Mouse (Mus musculus): ENCODE measurements around the gene Edaradd.

Gene Edaradd

GRCm38 (mm10) chr13:12460881-12461729, 59.1 kb downstream of the Edaradd start:
- peak; percentile 96 to 98 for DNase-seq

GRCm38 (mm10) chr13:12460443-12460842, 59.8 kb downstream of the Edaradd start:
- peak; percentile 72 to 73 for DNase-seq

GRCm38 (mm10) chr13:12456711-12457110, 63.5 kb downstream of the Edaradd start:
- DNase-seq, result peak; percentile 65 to 86

DNA sequence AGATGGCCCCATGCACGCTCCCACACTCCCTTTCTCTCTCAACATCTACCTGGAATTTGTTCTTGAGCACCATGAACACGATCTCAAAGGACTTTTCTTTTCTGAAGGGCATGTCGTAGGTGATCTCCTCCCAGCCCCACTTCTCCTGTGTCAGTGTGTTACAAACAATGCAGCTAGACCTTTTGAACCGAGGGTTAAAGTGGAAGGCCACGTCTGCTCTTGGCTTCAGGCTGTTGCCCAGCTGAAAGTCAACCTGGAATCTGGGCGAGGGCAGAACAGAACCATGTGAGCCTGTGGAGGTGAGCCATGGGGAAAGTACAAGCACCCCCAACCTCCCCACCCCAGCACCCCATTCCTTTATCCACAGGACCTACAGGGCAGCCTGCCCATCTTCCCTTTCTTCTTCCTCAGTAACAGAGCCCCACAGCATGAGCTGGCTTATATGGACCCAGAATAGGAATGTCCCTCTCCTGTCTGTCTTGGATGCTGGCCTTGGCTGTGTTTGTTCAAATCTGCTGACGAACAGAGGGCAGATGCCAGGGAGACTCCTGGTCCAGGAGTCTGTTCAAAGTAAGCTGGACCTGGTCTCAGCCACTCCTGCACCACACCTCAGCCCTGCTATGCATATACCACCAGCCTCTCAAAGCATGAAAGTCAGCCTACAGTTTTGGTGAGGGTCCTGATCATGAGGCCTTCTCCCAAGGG, 65.4 kb downstream of the Edaradd start:
- no peak for DNase-seq

DNA sequence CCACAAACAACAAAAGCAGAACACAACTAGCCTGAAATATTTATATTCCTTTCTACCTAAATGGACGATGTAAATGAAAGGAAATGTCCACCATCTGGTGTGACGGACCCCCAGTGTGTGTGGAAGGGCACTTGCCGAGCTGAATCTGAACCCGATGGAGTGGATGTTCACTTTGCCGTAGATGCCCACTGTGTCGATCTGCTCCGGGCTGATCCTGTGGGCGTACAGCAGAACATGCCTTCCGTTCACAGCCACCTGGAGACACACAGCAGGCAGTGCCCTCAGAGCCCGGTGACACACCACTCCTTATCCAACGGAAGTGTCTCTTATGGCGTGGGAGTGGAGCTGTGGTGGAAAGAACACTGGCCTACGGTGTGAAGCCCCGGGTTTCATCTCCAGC, 67.1 kb downstream of the Edaradd start:
- DNase-seq, result no peak

DNA sequence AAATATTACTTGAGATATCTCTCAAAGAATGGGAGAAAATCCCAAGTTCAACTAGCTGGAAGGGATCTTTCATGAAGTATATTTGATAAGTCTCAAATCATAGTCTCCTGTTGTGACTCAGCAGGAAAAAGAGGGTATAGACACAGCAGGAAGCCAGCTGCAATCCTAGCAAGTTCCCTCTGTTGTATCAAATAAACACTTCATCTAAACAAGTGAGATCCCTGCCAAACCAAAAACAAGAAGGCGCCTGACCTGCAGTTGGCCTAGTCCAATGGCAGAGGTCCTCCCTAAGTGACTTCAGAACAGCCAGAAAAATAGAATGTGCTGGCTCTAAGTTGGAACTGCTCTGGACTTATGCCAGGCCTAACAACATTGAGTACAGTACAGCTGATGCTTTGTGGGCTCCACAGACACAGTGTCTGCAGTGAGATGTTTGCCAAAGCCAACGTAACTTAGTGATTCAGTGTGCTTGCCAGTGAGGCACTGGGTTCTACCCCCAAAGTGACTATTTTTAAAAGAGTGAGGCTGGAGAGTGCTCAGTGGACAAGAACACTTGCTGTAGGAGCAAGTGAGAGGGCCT, 78.1 kb downstream of the Edaradd start:
- DNase-seq, result peak; percentile 43 to 45

- DNase-seq, result no peak
Observed at GRCm38 (mm10) chr13:12440813-12441212, 79.4 kb downstream of the Edaradd start.

GRCm38 (mm10) chr13:12439586-12439985, 80.7 kb downstream of the Edaradd start:
- DNase-seq, result no peak

- peak in 1 of 2 experiments; percentile 46 for DNase-seq
Observed at GRCm38 (mm10) chr13:12433843-12434242, 86.4 kb downstream of the Edaradd start.

DNA sequence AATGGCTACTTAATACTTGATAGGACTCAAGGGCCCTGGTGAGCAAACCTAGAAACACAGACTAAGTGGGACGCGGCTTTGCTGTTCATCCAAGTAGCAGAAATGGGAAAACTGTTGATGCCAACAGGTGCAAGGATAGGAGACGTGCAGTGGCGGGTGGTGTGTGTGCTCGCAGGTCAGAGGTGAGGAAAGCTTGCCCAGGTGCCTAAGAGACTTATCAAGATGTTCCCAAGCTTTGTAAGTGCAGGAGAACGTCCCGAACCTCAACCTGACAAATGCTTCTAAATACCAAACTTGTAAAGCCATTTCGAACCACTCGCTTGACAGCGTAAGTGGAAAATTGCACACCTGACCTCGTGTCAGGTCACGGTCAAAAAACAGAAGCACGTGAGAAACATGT, 91.7 kb downstream of the Edaradd start:
- DNase-seq, result no peak

Data from kidney, postnatal 25 days (tissue).